Mouse (Mus musculus) layer of hippocampus, postnatal 10 days (tissue): ENCODE results near the gene Syde2. TPM values are rescaled to one million over a fixed set of nuclear protein-coding genes. Genes with fewer than 3 reads are reported as not detected.
A peak's percentile ranks its signal among the peaks of the same experiment; 100 is the strongest.

Experiments
- DNase-seq, 2 experiments: peaks; one replicate each; pipeline ENCODE4 v3.0.0; 2021; ENCODE audit warnings: low spot score in 2 of 2
- total RNA-seq, 2 experiments: library from RNA; stranded (reverse); gene quantifications; 2 replicates each; pipeline ENCODE4 v1.2.3; 2021

The Syde2 gene
- total RNA-seq, 2 experiments from 2014 or later, result 3.5 to 3.7 TPM

DNA sequence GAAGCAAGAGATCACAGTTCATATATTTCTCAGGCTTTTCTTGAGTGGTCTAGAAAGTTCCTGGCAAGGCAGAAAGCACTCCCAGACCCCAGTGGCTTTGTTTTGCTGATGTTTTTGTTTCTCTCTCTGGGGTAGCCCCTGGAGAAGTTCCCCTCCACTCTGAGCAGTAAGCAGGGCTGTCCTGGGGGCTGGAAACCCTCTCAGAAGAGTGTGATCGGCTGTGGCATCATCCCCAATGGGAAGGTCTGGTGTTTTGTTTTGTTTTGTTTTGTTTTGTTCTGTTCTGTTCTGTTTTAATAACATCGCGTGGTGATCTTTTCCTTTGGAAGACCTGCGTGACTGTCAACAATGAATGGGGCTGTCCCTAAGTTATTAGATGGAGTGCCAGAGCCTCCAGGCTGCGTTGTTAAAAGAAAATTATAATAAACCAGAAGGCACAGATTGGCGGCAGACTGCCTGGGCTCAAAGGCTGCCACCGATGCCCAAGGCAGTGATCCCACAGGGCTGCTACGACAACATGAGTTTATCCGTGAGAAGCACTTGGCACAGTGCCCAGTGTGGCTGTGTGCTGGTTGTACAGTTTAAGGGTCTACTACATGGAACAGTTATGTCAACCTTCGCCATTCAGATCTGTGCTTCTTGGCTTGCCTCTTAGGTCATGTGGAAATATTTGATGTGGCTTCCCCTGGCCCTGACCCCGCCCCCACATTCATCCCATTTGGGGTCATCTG, 63.8 kb downstream of the Syde2 start:
- DNase-seq, result peak; percentile 54 to 56

DNA sequence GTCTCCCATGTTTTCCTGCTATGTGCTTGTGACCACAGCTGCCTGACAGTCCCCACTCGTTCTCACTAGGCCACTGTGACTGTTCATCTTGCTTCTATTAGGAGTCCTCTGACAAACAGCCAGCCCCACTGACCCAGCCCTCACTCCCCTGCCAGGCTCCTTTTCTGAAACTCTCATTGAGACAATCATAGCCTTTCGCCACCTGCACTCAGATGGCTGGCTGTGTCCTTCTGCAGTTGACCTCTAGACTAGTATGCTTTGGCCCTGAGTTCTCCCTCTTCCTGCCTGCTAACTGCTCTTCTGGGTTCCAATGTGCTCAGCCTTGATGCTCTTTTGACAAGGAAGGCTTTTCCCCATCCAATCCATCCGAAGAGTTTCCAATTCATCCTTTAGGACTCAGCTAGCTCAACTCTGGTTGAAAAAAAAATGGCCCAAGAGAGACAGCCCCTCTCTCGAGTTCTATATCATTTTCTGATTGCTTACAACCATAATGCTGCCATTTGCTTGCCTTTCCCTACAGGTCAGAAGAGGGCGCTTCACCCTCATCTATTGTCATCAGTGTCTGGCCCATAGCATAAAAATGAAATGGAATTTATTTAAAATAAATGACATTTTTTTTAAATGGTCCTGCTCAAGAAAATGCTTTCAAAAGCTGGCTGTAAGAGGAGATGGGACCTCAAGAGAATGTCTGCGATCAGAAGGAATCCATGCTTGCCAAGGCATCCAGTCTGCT, 65.6 kb downstream of the Syde2 start:
- no peak for DNase-seq

DNA sequence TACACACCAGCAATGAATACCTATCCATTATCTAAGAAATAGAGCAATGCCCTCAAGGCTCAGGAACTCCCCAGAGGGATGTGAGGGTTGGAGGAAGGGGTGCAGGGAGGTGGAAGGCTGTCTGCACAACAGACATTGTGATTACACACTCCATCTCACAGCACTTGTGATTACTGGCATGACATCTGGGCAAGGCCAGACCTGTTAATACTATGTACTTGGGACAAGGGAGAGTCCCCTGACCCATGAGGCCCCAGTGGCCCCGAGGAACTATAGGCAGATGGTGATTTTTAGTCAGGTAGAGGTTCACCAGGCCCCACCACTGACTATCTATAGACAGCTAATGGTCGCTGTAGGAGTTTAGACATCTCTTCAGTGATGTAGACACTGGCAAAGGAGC, 66.2 kb downstream of the Syde2 start:
- no peak for DNase-seq

DNA sequence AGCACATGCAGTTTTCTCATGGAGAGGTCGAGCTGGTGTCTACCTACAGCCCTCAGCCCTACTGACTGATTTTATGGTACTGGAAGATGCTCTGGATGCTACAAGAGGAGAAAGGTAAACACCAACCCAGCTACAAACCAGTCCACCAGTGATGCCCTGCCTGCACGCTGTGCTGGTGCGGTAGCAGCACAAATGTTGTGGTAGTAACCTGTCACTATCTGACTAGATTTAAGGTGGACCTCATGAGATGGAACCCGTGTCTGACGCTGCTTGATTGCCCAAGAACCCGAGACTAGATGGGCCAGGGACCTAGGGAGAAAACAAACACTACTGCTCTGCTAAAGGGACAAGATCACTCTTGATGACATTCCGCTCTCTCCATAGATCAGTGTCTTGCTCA, 69.5 kb downstream of the Syde2 start:
- DNase-seq, result no peak

DNA sequence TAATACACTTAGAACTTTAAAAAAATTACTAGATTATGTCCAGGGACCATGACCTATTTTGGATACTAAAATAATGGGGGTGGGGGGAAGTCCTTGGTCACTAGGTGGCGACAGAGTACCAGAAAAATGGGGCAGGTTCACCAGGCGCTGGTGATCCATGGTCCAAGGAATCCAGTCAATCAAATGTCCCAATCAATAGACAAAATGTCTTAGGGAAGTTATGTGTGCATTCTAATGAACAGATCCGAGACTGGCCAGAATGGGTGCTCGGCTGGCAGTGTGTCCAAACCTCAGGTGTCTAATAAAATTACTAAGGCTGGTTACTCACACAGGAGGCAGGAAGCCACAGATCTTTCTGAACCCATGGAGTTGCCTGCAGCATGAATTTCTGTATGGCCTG, 70.6 kb downstream of the Syde2 start:
- DNase-seq, result peak; percentile 60

DNA sequence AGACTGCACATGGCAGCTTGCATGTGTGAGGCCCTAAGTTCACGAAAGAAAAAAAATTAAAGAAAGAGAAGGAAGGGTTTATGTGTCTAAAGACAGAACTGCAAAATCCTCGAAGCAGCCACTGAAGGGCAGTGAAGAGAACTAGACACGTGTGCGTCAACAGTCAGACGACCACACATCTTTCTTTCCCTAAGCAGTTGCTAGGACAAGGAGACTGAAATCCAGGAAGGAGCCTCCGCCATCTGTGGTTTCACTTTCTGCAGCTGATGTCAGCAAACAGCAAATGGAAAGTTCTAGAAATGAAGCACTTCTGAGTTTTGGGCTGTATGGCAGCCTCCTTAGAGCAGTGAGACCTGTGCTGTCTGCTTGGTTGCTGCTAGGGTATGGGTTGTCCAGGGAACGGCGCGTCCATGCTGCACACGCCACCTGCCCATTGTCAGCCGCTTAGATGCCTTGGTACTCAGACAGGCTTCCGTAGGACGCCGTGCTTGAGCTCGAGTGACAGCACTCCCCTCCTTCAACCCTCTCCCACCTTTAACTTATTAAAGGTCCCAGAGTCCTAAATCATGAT, 71.8 kb downstream of the Syde2 start:
- DNase-seq, result no peak

DNA sequence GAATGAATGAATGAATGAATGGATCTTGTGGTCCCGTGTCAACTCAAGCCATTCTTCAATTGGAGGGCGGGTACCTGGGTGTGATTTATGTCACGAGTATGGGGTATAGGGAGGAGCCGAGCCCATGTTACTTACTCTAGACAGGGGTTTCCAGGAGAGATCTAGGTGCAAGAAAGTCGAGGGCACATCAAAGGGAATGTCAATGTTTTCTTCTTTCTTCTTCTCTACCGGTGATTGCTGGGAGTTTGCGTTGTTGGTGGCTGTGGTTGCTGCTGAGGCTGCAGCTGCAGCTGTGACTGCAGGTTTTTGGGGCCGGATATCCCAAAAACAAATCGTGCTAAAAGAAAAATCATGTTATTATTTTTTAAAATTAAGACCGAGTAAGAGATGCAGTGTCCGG, 75.5 kb downstream of the Syde2 start:
- DNase-seq, result peak in 1 of 2 experiments; percentile 2

DNA sequence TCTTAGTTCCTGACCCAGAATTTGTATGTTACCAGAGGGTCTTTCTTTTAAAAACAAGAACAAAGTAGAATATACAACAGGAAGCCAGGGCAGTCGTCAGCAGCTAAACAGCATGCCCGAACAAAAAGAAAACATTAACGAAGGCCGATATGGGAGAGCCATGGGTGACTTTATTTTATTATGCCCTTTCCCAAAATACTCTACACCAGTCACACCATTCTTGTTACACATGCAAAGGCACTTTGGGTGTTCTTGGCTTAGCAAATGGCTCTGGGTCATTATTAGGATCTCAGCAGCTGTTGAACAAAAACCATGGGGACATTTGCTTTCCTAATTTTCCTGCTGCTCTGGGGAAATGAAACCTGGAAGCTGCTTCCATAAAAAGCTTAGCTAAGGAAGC, 81.6 kb downstream of the Syde2 start:
- DNase-seq, result peak in 1 of 2 experiments; percentile 4

Other genes starting within 250 kb of the Syde2 start
- 10 to 100 TPM; 83.9 to 84.1 TPM for gene Ddah1, start 229.2 kb upstream of the Syde2 start, total RNA-seq
- 10 to 100 TPM; 16.8 to 17.5 TPM for gene Bcl10, start 65.1 kb upstream of the Syde2 start, total RNA-seq
- gene 2410004B18Rik, start 49.9 kb upstream of the Syde2 start, total RNA-seq, result 10 to 100 TPM; 35.8 to 44.8 TPM
- 1 to 10 TPM in 1 of 2 experiments, under 1 TPM in 1; 0.96 to 1.7 TPM for gene Wdr63, start 120.3 kb downstream of the Syde2 start, total RNA-seq
- not detected for gene Mcoln3, start 129.6 kb downstream of the Syde2 start, total RNA-seq
- gene Mcoln2, start 162.0 kb downstream of the Syde2 start, total RNA-seq, result not detected
- gene Lpar3, start 233.1 kb downstream of the Syde2 start, total RNA-seq, result under 1 TPM; 0.47 to 0.66 TPM